Mouse (Mus musculus): ENCODE measurements around the gene Gm37240. TPM values are rescaled to one million over a fixed set of nuclear protein-coding genes. Genes with fewer than 3 reads are reported as not detected.

Gm37240 gene
- total RNA-seq, 2 experiments from 2014 or later = 0.92 to 1.4 TPM

DNA sequence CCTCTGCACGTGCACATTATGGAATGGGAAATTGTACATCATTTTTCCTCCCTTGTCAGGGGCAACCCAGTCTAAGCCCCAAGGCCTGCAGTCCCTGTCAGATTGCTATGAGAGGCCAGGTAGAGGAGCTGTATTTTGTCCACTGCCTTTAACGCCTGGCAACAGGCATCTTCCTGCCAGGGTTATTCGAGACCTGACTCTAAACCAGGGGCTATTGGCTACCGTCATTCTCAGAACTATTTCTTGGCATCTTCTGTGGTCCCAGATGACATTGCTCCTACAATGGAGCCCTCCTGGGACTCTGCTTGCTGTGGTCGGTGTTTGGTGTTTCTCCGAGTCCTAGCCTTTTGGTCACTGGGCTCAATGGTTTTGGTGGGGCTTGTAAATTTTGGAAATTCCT lies 762.4 kb downstream of the Gm37240 start:
- DNase-seq (ENCODE audit: extremely low spot score in 1 of 2, low spot score in 1 of 2) = no peak

DNA sequence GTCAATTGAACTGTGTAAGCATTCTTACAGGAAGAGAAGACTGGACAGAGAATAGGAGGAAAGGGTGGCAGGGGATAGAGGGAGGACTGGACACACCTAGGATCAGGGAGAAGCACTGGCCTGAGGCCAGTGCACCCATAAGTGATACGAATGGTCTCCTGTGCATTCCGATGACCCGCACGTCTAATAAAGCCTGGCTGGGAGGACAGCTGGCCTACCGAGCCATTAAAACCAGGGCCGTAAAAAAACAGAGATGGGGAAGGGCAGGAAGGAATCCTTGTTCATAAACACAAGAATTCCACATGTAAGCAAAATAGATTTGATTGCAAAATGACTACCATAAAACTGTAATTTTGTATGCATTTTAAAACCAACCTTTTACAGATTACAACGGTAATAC lies 762.9 kb downstream of the Gm37240 start:
- DNase-seq (ENCODE audit: extremely low spot score in 1 of 2, low spot score in 1 of 2) = no peak

DNA sequence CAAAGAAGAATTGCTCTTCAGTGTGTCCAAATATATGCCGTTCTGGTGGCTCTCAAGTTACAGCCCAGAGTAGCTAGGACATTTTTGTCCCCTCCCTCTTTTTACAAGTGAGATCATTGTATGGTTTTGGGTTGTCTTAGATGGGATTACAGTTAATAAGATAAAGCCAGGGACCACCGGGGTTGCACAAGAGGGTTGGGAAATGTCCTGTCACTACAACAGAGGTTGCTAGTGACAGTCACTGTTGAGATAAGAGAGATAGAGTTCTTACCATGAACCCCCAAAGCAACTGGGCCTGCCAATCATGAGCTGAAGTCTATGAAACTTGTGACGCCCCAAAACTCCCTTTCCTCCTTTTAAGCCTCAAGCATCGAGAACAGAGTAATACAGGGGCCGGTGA lies 769.6 kb downstream of the Gm37240 start:
- no peak for DNase-seq (ENCODE audit: extremely low spot score in 1 of 2, low spot score in 1 of 2)

DNA sequence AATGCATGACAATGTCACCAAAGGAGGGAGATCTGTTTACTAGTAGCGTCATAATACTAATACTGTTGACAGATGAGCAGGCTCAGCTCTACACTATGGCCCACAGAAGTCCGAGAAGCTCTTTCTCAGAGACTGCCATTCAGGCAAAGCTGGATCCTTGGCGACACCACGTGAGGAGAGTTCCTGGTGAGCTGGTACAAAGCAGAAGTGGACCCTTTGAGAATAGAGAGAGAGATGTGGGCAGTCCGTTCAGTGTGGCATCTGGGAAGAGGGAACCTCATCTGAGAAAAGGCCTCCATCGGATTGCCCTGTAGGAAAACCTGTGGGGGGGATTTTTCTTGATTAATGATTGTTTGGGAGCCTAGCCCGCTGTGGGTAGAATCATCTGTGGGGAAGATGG lies 770.3 kb downstream of the Gm37240 start:
- no peak for DNase-seq (ENCODE audit: extremely low spot score in 1 of 2, low spot score in 1 of 2)

DNA sequence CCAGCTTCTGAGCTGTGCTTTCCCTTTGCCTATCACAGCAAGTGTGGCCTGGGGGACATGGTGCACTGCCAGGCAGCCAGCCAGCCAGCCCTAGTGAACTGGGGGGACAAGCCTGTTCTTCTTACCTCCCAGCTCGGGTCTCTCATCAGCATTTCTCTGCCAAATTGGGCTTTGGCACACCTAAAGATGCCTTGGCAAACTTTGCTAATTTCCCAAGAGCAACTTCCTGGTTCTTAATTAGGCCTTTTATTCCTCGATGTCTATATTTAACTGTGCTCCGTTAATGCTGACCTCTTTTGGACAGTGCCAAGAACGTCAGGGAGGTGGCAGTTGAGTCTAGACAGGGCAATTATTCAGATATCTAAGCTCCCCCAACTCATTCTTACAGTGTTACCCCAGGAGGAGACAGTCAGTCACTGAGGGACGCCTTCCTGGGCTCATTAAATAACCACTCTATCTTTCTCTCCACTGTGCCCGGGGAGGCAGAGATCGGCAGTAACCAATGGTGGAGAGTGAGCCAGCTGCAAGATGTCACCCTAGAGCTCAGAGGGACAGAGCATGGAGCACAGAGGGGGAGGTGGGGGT lies 771.3 kb downstream of the Gm37240 start:
- DNase-seq (ENCODE audit: extremely low spot score in 1 of 2, low spot score in 1 of 2) = peak in 1 of 2 experiments; percentile 8

DNA sequence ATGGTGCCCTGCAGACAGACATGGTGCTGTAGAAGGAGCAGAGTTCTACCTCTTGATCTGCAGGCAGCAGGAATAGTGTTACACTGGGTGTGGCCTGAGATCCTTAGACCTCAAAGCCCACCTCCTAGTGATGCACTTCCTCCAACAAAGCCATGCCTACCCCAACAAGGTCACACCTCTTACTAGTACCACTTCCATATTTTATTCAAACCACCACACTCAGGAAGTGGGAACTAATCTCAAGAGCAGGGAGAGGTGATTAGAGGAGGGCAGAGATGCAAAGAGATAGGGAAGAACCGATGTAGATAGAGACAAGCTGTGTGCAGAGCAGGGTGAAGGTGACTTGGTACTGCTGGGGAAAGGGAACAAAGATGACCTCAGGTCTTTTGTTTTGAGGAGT lies 773.8 kb downstream of the Gm37240 start:
- no peak for DNase-seq (ENCODE audit: extremely low spot score in 1 of 2, low spot score in 1 of 2)

DNA sequence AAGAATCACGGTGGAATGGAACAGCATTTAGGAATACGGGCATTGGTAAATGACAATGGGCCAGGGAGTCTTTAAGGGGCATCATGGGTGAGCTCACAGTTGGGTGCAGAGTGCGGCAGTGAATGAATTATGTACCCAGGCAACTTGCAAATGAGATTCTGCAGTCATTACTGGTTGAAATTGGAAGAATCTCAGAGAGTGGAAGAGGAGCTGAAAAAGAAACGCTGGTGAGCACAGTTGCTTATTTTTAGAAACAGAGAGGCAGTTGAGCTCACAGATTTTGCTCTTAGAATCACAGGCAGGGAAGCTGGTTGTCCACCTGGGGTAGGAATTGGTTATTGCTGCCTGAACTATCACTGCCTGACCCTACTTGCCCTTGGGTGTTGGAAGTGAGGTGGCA lies 776.6 kb downstream of the Gm37240 start:
- DNase-seq (ENCODE audit: extremely low spot score in 1 of 2, low spot score in 1 of 2) = no peak

DNA sequence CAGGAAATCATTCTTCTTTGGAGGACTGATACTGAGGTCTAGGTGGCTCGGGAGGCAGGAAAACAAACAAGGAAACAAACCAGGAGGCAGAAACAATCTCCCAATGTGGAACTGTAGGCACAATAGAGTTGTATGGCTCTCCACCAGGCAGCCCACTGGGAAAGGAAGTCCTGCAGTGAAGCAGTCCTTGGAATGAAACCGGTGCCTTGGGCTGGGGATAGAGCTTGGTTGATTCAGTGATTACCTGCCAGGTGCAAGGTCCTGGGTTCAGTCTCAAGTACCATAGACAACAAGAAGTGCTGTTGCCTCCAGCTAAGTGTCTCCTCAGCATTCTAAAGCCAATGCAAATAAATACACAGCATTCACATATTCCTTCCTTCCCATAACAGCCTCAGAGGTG lies 778.1 kb downstream of the Gm37240 start:
- no peak for DNase-seq (ENCODE audit: extremely low spot score in 1 of 2, low spot score in 1 of 2)

DNA sequence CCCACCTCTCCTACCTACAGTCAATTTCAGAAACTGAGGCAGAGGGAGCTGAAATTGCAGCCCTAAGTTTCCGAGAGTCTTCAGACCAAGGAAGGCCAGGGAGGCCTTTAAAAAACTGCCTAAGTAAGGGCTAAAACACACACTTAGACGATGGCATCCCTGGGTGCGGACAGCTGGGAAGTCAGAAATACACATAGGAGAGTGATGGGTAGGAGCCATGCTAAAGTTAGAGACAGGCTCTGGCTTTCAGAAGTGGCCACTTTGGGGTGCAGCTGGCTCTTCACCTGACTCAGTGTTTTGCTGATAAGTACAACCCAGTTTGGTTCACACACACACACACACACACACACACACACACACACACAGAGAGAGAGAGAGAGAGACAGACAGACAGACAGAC lies 778.9 kb downstream of the Gm37240 start:
- DNase-seq (ENCODE audit: extremely low spot score in 1 of 2, low spot score in 1 of 2) = no peak

DNA sequence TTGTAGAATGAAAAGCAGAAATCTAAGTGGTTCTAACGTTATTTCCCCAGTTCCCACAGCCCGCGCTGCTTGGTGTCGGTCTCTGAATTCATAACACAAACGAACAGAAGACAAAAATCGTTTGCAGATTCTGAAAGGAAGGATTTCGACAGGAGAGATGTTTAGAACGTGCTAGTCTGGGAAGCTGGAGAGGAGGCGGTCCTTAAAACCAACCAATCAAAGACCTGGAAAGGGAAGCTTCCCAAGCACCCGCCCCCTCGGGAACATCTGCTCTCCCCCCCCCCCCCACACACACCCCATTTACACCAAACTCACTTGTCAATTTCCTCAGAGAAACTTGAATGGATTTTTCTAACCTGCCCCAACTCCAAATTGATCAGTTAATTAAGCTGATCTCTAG lies 780.4 kb downstream of the Gm37240 start:
- DNase-seq (ENCODE audit: extremely low spot score in 1 of 2, low spot score in 1 of 2) = no peak

DNA sequence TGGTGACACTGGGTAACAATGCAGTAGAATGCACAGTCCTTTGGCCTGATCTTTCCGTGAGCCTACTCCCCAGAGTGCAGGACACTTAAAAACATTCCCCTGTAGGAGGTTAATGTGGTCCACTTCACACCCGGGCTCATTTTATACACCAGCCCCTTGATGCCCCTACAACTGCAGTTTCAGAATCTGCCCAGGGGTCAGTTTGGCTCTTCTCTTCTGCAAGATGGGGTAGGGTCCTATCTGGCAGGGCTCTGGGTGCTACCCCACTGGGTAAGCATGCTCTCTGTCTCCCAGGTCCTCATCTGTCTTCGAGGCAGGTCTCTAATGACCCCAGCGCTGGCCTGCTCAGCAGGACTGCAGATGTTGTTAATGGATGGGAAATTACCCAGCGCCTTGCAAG lies 783.0 kb downstream of the Gm37240 start:
- DNase-seq (ENCODE audit: extremely low spot score in 1 of 2, low spot score in 1 of 2) = no peak

DNA sequence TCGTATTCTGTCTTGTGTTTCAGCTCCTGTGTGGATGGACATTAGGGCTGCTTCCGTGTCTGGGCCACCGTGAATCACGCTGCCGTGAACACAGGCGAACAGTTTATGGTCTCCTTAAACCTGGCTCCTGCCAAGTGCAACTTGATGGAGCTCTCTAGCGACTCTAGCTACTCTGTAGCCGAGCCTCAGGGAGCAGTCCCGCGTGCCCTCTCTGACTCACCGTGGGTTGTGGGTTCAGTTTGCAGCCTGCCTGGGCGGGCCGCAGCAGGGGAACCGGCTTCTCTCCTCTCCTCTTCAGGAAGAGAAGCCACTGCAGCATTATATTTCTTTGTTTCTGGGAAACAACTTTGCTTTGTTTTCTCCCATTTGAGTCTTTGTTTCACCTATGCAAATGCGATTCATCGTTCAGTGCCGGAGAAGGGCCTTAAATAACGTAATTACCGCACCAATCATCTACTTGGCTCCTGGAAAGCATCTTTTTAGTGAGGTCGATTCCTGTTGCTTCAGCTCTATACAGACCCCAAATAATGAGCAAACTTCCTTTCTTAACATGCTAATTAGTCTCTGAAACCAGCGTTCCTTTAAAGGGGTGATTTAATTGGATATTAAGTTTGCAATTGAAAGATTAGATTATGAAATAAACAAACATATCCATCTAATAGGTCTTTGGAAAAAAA lies 806.3 kb downstream of the Gm37240 start:
- DNase-seq (ENCODE audit: extremely low spot score in 1 of 2, low spot score in 1 of 2) = no peak

DNA sequence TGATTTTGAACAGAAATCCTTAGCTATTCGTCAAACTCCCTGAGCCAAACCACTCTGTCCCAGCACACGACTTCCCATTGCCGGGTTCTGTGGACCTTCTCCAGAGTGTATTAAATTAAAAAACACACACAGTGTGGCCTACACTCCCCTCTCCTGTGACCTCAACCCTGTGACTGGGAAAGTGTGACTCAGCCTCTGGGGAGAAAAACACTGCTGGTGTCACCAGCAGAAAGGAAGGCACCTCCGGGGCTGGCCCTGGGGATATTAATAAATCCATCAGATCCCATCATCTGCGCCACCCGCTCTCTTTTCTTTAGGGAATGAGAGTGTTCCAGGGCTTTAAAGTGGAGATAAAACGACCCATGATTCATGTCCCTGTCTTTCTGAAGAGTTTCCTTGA lies 823.2 kb downstream of the Gm37240 start:
- DNase-seq (ENCODE audit: extremely low spot score in 1 of 2, low spot score in 1 of 2) = no peak

DNA sequence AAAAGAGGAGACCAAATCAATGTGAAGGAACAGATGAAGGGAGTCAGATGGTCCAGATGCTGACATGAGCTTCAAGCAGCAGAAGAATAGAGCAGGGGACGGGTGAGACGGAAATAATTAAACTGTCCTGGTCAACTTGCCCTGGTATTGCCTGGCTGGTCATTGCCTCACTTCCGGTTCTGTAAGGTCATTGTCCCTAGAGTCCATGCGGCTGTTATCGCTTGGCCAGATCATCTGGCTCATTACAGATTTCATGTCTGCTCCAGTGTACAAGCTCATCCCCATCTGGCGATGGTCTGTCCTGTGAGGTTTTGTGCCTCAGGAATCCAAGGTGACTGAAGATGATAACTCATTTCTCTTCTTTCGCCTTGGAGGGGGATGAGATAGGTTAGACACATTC lies 827.2 kb downstream of the Gm37240 start:
- no peak for DNase-seq (ENCODE audit: extremely low spot score in 1 of 2, low spot score in 1 of 2)

DNA sequence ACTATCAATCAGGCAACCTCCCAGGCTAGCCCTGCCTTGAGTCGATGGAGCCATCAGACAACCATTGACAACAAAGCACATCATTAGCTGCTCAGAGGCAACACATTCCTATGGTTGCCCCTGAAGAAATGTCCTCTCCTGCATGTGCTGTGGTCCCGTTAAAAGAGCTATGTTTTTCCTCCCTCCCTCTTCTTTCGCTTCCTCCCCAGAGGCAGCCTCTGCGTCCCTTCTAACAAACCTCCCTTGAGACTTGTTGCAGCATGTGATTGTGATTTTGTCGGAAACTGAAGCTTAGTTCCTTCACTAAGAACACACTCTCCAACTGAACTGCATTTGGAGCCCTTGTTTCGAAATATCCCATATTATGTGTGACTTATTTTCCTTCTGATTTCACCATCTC lies 830.1 kb downstream of the Gm37240 start:
- no peak for DNase-seq (ENCODE audit: extremely low spot score in 1 of 2, low spot score in 1 of 2)

DNA sequence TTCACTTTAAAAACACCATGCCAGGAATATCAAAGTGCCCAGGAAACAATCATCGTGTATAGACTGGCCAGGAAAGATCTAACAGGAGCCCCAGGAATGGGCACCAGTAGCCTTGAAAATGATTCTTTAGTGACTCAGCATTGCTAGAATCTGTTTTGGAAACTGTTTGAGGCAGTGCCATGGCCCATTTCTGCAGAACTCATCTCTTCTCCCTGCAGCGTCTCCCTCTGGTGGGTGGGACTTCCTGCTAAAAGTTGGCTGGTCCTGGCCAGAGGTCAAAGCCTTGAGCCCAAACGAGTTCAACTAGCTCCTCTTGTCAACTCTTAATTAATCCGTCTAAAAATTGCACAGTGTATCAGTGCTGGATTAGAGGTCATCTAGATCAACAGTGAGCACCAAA lies 833.8 kb downstream of the Gm37240 start:
- no peak for DNase-seq (ENCODE audit: extremely low spot score in 1 of 2, low spot score in 1 of 2)

DNA sequence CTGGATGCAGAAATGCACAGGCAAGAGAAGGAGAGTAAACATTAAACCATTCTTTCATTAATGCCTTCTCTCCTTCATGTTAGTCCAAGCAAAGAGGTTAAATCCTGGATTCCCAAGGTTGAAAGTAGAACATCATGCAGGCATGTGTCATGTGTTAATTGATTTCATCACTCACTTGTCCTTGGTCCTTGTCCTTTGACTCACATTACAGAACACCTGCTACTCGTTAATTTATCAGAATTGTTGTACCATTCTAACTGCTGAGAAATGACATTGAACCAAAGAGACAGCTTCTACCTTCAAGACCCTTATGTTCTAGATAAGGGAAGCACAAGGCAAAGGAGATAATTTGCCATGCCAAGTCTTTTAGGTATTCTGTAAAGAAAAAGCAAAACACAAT lies 835.1 kb downstream of the Gm37240 start:
- no peak for DNase-seq (ENCODE audit: extremely low spot score in 1 of 2, low spot score in 1 of 2)

DNA sequence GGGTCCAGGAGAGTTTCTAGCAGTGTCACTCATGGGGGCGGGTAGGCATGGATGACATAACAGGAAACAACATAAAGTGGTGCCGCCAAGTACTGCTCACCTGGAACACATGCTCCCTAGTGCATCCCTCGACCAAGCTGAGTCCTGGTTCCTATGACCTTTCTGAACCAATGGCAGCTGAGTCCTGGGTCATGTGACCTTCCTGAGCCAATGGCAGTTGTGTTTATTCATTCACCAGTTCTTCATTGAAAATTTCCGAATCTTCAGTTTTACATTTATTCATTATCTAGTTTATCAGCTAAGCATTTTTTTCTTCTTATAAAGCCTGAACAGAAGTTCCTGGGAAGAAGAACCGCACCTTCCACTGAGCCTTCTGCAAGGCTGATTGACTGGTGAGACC lies 838.7 kb downstream of the Gm37240 start:
- no peak for DNase-seq (ENCODE audit: extremely low spot score in 1 of 2, low spot score in 1 of 2)

DNA sequence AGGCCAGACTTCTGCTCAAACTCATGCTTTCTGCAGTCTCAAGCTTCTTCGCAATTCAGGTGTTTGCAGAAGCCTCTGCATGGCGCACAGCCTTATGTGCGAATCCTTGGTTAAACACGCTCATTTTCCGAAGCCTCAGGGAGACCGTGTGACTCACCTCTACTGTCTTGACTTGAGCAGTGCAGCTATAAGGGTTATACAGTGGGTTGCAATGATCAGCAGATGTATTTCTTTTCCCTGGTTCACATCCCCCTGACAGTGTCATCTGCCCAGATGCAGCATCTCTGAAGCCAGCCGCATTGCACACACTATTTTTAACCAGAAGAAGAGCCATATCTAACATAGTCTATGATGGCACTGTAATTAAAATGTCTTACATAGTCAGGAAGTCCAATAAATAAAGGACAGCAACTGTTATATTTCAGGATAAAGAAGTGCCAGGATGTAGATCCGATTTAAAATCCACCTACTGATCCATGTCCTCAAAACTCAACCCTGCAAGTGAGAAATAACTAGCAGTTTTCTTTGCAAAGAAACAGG lies 843.6 kb downstream of the Gm37240 start:
- DNase-seq (ENCODE audit: extremely low spot score in 1 of 2, low spot score in 1 of 2) = no peak

DNA sequence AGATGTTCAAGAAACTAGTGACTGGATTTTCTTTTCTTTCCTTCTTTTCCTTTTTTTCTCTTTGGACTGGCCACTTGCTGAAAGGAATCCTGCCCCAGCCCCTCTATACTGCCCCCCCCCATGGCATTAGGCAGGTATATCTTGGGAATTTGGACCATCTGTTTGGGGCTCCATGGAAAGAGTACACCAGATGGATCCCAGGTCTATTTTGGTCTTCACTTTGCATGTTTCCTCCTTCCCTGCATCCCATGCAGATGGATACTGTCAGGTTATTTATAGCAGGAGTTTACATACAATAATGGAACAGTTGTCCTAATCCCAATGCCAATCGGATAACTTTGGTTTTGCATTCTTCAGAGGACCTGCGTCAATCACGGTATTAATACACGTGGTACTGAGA lies 845.2 kb downstream of the Gm37240 start:
- DNase-seq (ENCODE audit: extremely low spot score in 1 of 2, low spot score in 1 of 2) = no peak

DNA sequence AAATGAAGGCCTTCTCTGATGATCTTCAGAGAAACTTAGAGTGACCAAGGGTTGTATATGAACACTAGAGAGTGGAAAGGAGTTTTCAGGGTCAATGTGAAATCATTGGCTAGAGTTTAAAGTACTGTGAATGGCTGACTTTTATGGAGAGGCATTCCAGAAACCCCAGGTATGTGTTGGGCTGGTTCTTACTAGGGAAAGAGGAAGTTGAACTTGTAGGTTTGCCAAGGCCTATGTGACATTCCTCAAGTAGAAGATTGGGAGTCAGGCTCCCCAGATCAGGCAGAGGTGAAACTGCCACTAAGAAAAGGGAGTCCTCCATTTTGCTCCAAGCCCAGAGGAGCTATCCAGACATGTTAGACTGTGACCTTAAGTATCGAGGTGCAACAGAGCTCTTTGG lies 858.2 kb downstream of the Gm37240 start:
- DNase-seq (ENCODE audit: extremely low spot score in 1 of 2, low spot score in 1 of 2) = no peak
